Mouse (Mus musculus) bone marrow, adult 2 months (tissue): ENCODE measurements around the gene Hist1h2ah.

ENCODE experiments used
- CTCF ChIP-seq: fragments of 200-500 bp; IDR thresholded peaks from 2 replicates; pipeline ENCODE4 v1.5.1; 2011; ENCODE audit warnings: low read length, control low read depth; ENCODE audit not compliant: control insufficient read depth, insufficient read depth
- POLR2A ChIP-seq: fragments of 200-500 bp; IDR thresholded peaks from 2 replicates; pipeline ENCODE4 v1.6.1; 2011; ENCODE audit warnings: low read depth, mild to moderate bottlenecking, control low read depth, low read length, borderline replicate concordance; ENCODE audit not compliant: control insufficient read depth

- TF ChIP-seq CTCF (no peak), POLR2A (no peak)
Measured at GRCm38 (mm10) chr13:22051523-22051859, 16.1 kb upstream of the Hist1h2ah start.
